ENCODE assay signal across 18 mouse cellular contexts in genomic region chr3:4546103-4546833, GRCm38 (mm10).
A peak's percentile ranks its signal among the peaks of the same experiment; 100 is the strongest.
DNase-seq lines count a peak whose midpoint lies in the region; ATAC-seq and TF ChIP-seq lines count a peak whose summit lies in the region.
"Had no signal": no experiment of that assay in that cellular context is flagged by ENCODE, and none has a peak within 500 bp of the region (broad histone marks: within the 10 kb centered on the region; RNA-seq: fewer than 3 reads in every experiment).

No protein-coding gene starts in this region.

- no peak overlapping the region for H3K27ac ChIP-seq in embryonic facial prominence, embryonic 11.5 days (replicated peaks; ENCODE audit: low read depth, low read length)
- no peak overlapping the region for H3K27ac ChIP-seq in embryonic facial prominence, embryonic 10.5 days (replicated peaks)
- H3K27ac ChIP-seq in forebrain, embryonic 13.5 days = no peak overlapping the region; the same call in 1 of the 2 replicates
- no peak overlapping the region for H3K27ac ChIP-seq in hindbrain, postnatal 0 days
- H3K27ac ChIP-seq in neural tube, embryonic 14.5 days (ENCODE audit: low read depth, low read length) = no peak overlapping the region
- H3K27ac ChIP-seq: embryonic facial prominence, embryonic 13.5 days; heart, embryonic 15.5 days; liver, embryonic 14.5 days; stomach, postnatal 0 days had no signal

- H3K4me2 ChIP-seq in embryonic facial prominence, embryonic 11.5 days (ENCODE audit: low read depth, low read length) = no peak overlapping the region
- H3K4me2 ChIP-seq in forebrain, embryonic 13.5 days = no peak overlapping the region
- H3K4me2 ChIP-seq in hindbrain, postnatal 0 days (ENCODE audit: low read depth, low read length) = no peak overlapping the region
- H3K4me2 ChIP-seq in neural tube, embryonic 14.5 days (ENCODE audit: low read depth, low read length) = no peak overlapping the region
- H3K4me2 ChIP-seq: embryonic facial prominence, embryonic 13.5 days; heart, embryonic 15.5 days had no signal

- peak; percentile 9 for DNase-seq in embryonic facial prominence, embryonic 11.5 days (ENCODE audit: low spot score)
- no peak for DNase-seq in embryonic facial prominence, embryonic 10.5 days (ENCODE audit: low spot score)
- DNase-seq in hindbrain, postnatal 0 days (ENCODE audit: low spot score) = peak; percentile 16
- no peak for DNase-seq in lung, postnatal 14 days
- DNase-seq in gastrocnemius, postnatal 25 days = no peak
- DNase-seq: cerebellum, adult 2 months; kidney, postnatal 14 days; layer of hippocampus, postnatal 36 days; spleen, adult 18-20 months; thymus, postnatal 36 days had no signal

- no peak overlapping the region for H3K4me3 ChIP-seq in embryonic facial prominence, embryonic 11.5 days (ENCODE audit: low read depth, low read length)
- H3K4me3 ChIP-seq in embryonic facial prominence, embryonic 10.5 days = no peak overlapping the region
- H3K4me3 ChIP-seq in forebrain, embryonic 13.5 days = no peak overlapping the region
- H3K4me3 ChIP-seq in hindbrain, postnatal 0 days (ENCODE audit: low read length) = no peak overlapping the region
- H3K4me3 ChIP-seq in neural tube, embryonic 14.5 days (ENCODE audit: low read depth, low read length) = no peak overlapping the region
- H3K4me3 ChIP-seq: embryonic facial prominence, embryonic 13.5 days; heart, embryonic 15.5 days had no signal

- H3K27me3 ChIP-seq in embryonic facial prominence, embryonic 11.5 days (ENCODE audit: control insufficient read depth, insufficient read depth, low read length) = no peaks in the 10 kb centered on the region
- H3K27me3 ChIP-seq in embryonic facial prominence, embryonic 10.5 days (replicated peaks; ENCODE audit: low read depth, poor library complexity, severe bottlenecking) = no peaks in the 10 kb centered on the region
- no peaks in the 10 kb centered on the region for H3K27me3 ChIP-seq in forebrain, embryonic 13.5 days
- H3K27me3 ChIP-seq in hindbrain, postnatal 0 days (ENCODE audit: insufficient read depth, low read length) = no peaks in the 10 kb centered on the region
- H3K27me3 ChIP-seq in neural tube, embryonic 14.5 days (ENCODE audit: control insufficient read depth, insufficient read depth, low read length) = no peaks in the 10 kb centered on the region
- H3K27me3 ChIP-seq: embryonic facial prominence, embryonic 13.5 days; heart, embryonic 15.5 days; Patski had no signal

- WGBS in embryonic facial prominence, embryonic 11.5 days = 73% methylated on average over 3 of the region's 3 CpGs
- WGBS in embryonic facial prominence, embryonic 10.5 days = 72% methylated on average over 3 of the region's 3 CpGs
- WGBS in forebrain, embryonic 13.5 days = 24% methylated on average over 3 of the region's 3 CpGs
- 45% methylated on average over 3 of the region's 3 CpGs for WGBS in hindbrain, postnatal 0 days
- WGBS in neural tube, embryonic 14.5 days = 41% methylated on average over 3 of the region's 3 CpGs

- no peaks in the 10 kb centered on the region for H3K4me1 ChIP-seq in embryonic facial prominence, embryonic 11.5 days (ENCODE audit: control insufficient read depth, insufficient read depth, low read length)
- H3K4me1 ChIP-seq in embryonic facial prominence, embryonic 10.5 days = no peaks in the 10 kb centered on the region
- peaks cover 8% of the 10 kb centered on the region; the same call in 1 of the 2 replicates for H3K4me1 ChIP-seq in forebrain, embryonic 13.5 days
- no peaks in the 10 kb centered on the region for H3K4me1 ChIP-seq in hindbrain, postnatal 0 days (ENCODE audit: insufficient read depth, low read length)
- H3K4me1 ChIP-seq in neural tube, embryonic 14.5 days (ENCODE audit: control insufficient read depth, insufficient read depth, low read length) = no peaks in the 10 kb centered on the region
- H3K4me1 ChIP-seq: embryonic facial prominence, embryonic 13.5 days; heart, embryonic 15.5 days had no signal

- H3K9me3 ChIP-seq in embryonic facial prominence, embryonic 11.5 days (replicated peaks; ENCODE audit: control insufficient read depth, low read length) = no peaks in the 10 kb centered on the region
- H3K9me3 ChIP-seq in embryonic facial prominence, embryonic 10.5 days = no peaks in the 10 kb centered on the region
- no peaks in the 10 kb centered on the region for H3K9me3 ChIP-seq in forebrain, embryonic 13.5 days (replicated peaks)
- no peaks in the 10 kb centered on the region for H3K9me3 ChIP-seq in hindbrain, postnatal 0 days (ENCODE audit: low read length)
- H3K9me3 ChIP-seq in neural tube, embryonic 14.5 days (ENCODE audit: control insufficient read depth, low read length) = no peaks in the 10 kb centered on the region
- H3K9me3 ChIP-seq: embryonic facial prominence, embryonic 13.5 days; heart, embryonic 15.5 days had no signal

- no peak for TF ChIP-seq CTCF in hindbrain, postnatal 0 days (IDR thresholded peaks at IDR 0.05; ENCODE audit: low read depth)

- no peak overlapping the region for H3K9ac ChIP-seq in embryonic facial prominence, embryonic 11.5 days (replicated peaks; ENCODE audit: low read length)
- H3K9ac ChIP-seq in forebrain, embryonic 13.5 days = no peak overlapping the region
- H3K9ac ChIP-seq in hindbrain, postnatal 0 days (replicated peaks; ENCODE audit: low read length) = no peak overlapping the region
- H3K9ac ChIP-seq in neural tube, embryonic 14.5 days (replicated peaks; ENCODE audit: low read depth, low read length) = no peak overlapping the region
- H3K9ac ChIP-seq: embryonic facial prominence, embryonic 13.5 days; heart, embryonic 15.5 days; liver, embryonic 14.5 days had no signal

- H3K36me3 ChIP-seq in embryonic facial prominence, embryonic 11.5 days (replicated peaks; ENCODE audit: control insufficient read depth, insufficient read depth, low read depth, low read length) = no peaks in the 10 kb centered on the region
- no peaks in the 10 kb centered on the region for H3K36me3 ChIP-seq in embryonic facial prominence, embryonic 10.5 days (replicated peaks)
- H3K36me3 ChIP-seq in forebrain, embryonic 13.5 days (ENCODE audit: poor library complexity, severe bottlenecking) = no peaks in the 10 kb centered on the region
- H3K36me3 ChIP-seq in hindbrain, postnatal 0 days (ENCODE audit: insufficient read depth, low read length) = no peaks in the 10 kb centered on the region
- H3K36me3 ChIP-seq in neural tube, embryonic 14.5 days (ENCODE audit: control insufficient read depth, insufficient read depth, low read length) = no peaks in the 10 kb centered on the region
- H3K36me3 ChIP-seq: embryonic facial prominence, embryonic 13.5 days; heart, embryonic 15.5 days had no signal

- ATAC-seq in embryonic facial prominence, embryonic 11.5 days (replicated peaks; ENCODE audit: insufficient number of reproducible peaks, low FRiP score, low TSS enrichment, low read depth) = peak; percentile 79
- peak; percentile 95 for ATAC-seq in forebrain, embryonic 13.5 days
- peak; percentile 59; the same call in 1 of the 2 replicates for ATAC-seq in hindbrain, postnatal 0 days
- ATAC-seq in neural tube, embryonic 14.5 days (ENCODE audit: low read depth) = peak; percentile 79; the same call in 1 of the 2 replicates
- no peak for ATAC-seq in CD4-positive, CD25-positive, alpha-beta regulatory T cell, adult 4 months
- ATAC-seq: Patski had no signal

Comparison
In these comparisons a context has a peak if more than half of its experiments do, and no peak if none do; other contexts are left out.
1. DNase-seq: peak in embryonic facial prominence, embryonic 11.5 days (single experiment) and hindbrain, postnatal 0 days (single experiment); none in embryonic facial prominence, embryonic 10.5 days (single experiment), lung, postnatal 14 days (single experiment) and gastrocnemius, postnatal 25 days (single experiment).